Mouse (Mus musculus): ENCODE results near the gene Hist2h3b. TPM values are rescaled to one million over a fixed set of nuclear protein-coding genes. Genes with fewer than 3 reads are reported as not detected.
A peak's percentile ranks its signal among the peaks of the same experiment; 100 is the strongest.

Gene Hist2h3b
- polyA plus RNA-seq, 1 experiment: 8.1 TPM

DNA sequence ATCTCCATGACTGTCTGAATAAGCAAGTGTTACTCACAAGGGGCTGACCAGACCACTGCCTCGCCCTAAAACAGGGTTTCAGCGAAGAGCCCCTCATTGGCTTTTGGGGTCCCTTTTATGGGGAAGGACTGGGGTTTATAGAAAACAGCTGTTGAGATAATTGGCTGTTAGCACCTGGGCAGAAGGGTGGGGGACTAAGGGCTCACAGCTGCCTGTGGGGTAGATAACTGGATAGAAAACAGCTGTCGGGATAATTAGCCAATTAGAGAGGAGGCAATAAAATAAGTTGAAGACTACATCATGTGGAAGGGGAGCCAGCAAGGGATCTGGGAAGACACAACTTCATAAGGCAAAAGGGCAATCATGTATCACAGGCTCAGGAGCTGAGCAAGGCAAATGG is 17.6 kb upstream of the Hist2h3b start:
- Histone ChIP-seq H3K27ac (ENCODE audit: insufficient read depth, low read length) (no peak overlapping the region), H3K4me1 (ENCODE audit: control insufficient read depth, insufficient read depth, low read length) (no peaks in the 10 kb centered on the region), H3K4me3 (replicated peaks; ENCODE audit: insufficient read depth, low read depth, low read length) (no peak overlapping the region), H3K27me3 (ENCODE audit: control insufficient read depth, insufficient read depth, low read length) (no peaks in the 10 kb centered on the region)
- DNase-seq: no peak
- TF ChIP-seq CTCF (IDR thresholded peaks at IDR 0.05; ENCODE audit: borderline replicate concordance, insufficient read depth, low read depth, low read length) (no peak), POLR2A (IDR thresholded peaks at IDR 0.05; ENCODE audit: borderline replicate concordance, insufficient read depth, low read length) (no peak)
- WGBS: 87% methylated on average over 3 of the region's 3 CpGs

DNA sequence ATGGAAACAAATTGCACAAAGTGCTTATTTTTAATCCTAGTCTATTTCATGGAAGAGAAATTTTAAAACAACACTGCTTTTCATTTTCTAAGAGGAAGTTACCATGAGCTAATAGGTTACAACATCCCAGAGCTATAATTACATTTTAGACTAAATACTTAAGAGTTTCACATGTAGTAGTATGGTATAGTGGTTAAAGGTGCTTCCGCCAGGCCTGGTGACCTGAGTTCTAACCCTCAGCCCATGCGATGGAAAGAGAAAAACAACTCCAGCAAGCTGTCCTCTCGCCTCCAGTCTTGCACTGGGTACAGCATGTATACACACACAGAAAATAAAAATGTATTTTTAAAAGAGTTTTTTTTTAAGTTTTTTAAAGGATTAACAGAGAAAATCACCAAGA is 16.7 kb upstream of the Hist2h3b start:
- WGBS: 96% methylated on average over 3 of the region's 3 CpGs
- no peak for DNase-seq
- TF ChIP-seq CTCF (IDR thresholded peaks at IDR 0.05; ENCODE audit: borderline replicate concordance, insufficient read depth, low read depth, low read length) (no peak), POLR2A (IDR thresholded peaks at IDR 0.05; ENCODE audit: borderline replicate concordance, insufficient read depth, low read length) (no peak)
- no peak overlapping the region for H3K4me3 ChIP-seq (replicated peaks; ENCODE audit: insufficient read depth, low read depth, low read length)
- H3K4me1 ChIP-seq (ENCODE audit: control insufficient read depth, insufficient read depth, low read length): no peaks in the 10 kb centered on the region
- no peak overlapping the region for H3K27ac ChIP-seq (ENCODE audit: insufficient read depth, low read length)
- H3K27me3 ChIP-seq (ENCODE audit: control insufficient read depth, insufficient read depth, low read length): no peaks in the 10 kb centered on the region

DNA sequence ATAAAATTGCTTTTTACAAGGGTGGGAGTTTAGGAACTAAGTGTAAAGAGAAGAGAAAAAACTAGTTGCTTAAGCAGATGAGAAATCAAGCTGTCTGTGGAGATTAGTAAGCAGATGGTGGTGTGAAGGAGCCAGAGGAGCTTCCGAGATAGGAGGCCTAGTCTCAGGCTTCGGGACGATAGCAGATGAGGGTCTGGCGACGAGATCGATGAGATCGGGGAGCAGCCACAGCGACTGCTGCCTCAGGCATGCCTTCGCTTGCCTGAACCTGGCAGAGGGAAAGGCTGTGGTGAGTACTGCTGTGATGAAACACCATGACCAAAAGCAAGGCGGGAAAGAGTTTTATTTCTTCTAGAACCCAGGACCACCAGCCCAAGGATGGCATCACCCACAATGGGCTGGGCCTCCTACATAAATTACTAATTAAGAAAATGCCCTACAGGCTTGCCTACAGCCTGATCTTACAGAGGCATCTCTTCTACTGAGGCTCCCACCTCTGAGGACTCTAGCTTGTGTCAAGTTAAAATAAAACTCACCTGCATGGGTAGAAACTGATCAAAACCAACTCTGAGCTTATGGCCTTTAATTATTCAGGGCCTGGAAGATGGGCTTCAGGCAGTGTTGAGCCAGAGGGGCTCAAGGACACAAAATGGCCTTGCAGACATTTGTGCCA is 13.6 kb upstream of the Hist2h3b start:
- Histone ChIP-seq H3K27me3 (ENCODE audit: control insufficient read depth, insufficient read depth, low read length) (no peaks in the 10 kb centered on the region), H3K4me1 (ENCODE audit: control insufficient read depth, insufficient read depth, low read length) (no peaks in the 10 kb centered on the region), H3K4me3 (replicated peaks; ENCODE audit: insufficient read depth, low read depth, low read length) (no peak overlapping the region), H3K27ac (ENCODE audit: insufficient read depth, low read length) (no peak overlapping the region)
- WGBS: 29% methylated on average over 10 of the region's 10 CpGs
- TF ChIP-seq POLR2A (IDR thresholded peaks at IDR 0.05; ENCODE audit: borderline replicate concordance, insufficient read depth, low read length) (no peak), CTCF (IDR thresholded peaks at IDR 0.05; ENCODE audit: borderline replicate concordance, insufficient read depth, low read depth, low read length) (no peak)
- DNase-seq: no peak

DNA sequence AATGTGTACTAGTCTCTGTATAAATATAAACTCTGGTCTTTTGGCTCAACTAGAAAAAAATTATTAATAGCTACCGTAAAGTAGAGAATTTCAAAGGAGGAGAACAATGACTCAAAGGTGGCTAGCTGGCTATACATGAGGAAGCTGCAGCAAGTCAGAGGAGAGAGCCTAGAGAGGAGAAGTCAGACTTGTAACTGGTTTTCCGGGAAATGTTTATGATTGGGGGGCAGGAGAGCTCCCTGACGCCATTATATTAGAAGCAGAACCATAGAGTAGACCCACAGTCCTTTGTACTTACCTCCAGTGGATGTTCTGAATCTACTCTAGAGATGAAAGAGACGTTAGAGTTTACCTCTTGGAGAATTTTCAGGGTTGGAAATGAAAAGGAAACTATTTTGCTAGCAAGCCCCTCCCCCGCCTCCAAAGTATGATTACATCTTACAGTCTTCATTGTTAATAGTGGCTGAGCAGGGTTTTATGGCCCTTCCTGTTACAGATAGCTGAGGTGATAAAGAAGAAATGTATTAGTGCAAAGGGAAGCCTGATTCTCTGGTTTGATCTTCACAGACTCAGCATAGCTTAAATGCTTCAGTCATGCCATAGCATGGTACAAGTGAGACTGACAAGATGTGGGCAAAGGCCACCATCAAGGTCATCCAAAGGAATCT is 12.4 kb upstream of the Hist2h3b start:
- no peak for DNase-seq
- Histone ChIP-seq H3K27ac (ENCODE audit: insufficient read depth, low read length) (no peak overlapping the region), H3K4me3 (replicated peaks; ENCODE audit: insufficient read depth, low read depth, low read length) (no peak overlapping the region), H3K4me1 (ENCODE audit: control insufficient read depth, insufficient read depth, low read length) (no peaks in the 10 kb centered on the region; the same call in 1 of the 2 replicates), H3K27me3 (ENCODE audit: control insufficient read depth, insufficient read depth, low read length) (no peaks in the 10 kb centered on the region)
- 86% methylated on average over 5 of the region's 5 CpGs for WGBS
- TF ChIP-seq POLR2A (IDR thresholded peaks at IDR 0.05; ENCODE audit: borderline replicate concordance, insufficient read depth, low read length) (no peak), CTCF (IDR thresholded peaks at IDR 0.05; ENCODE audit: borderline replicate concordance, insufficient read depth, low read depth, low read length) (no peak)

DNA sequence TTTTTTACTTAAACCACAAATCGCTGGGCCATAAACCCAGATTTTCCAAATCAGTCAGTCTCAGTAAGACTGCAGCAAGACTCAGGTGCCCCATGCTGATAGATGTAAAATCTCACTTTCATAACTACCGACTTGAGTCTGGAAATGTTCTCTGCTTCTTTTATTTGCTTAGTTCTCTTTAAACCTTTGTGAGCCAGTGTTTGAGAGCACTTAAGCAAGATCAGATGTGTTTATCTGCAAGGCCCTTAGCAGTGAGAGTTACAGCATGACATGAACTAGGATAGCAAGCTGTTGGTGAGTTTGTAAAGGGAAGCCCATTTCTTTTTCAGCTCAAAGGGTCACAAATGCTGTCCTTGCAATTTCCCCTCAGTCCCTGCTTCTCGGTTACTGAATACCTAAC is 11.3 kb upstream of the Hist2h3b start:
- 91% methylated on average over 3 of the region's 3 CpGs for WGBS
- no peak overlapping the region for H3K4me3 ChIP-seq (replicated peaks; ENCODE audit: insufficient read depth, low read depth, low read length)
- no peaks in the 10 kb centered on the region for H3K27me3 ChIP-seq (ENCODE audit: control insufficient read depth, insufficient read depth, low read length)
- TF ChIP-seq POLR2A (IDR thresholded peaks at IDR 0.05; ENCODE audit: borderline replicate concordance, insufficient read depth, low read length) (no peak), CTCF (IDR thresholded peaks at IDR 0.05; ENCODE audit: borderline replicate concordance, insufficient read depth, low read depth, low read length) (no peak)
- no peak for DNase-seq
- no peak overlapping the region for H3K27ac ChIP-seq (ENCODE audit: insufficient read depth, low read length)
- H3K4me1 ChIP-seq (ENCODE audit: control insufficient read depth, insufficient read depth, low read length): no peaks in the 10 kb centered on the region; the same call in 1 of the 2 replicates

DNA sequence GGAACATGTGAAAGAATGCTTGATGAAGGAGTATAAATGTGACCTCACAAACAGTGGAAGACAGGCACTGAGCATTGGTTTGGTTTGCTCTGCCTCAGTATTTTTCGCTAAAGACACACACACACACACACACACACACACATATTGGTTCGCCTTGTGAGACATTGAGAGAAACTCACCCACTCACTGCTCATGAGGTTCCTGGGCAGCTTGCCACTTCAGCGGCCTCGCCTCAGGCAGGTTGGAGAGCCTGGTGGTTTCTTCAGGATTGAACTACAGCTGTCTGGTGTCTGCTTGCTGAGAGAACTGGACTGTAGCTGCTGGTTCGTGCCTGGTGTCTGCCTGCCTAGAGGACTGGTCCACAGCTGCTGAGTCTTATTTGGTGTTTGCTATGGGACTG is 8.2 kb upstream of the Hist2h3b start:
- WGBS: 75% methylated on average over 5 of the region's 5 CpGs
- H3K4me3 ChIP-seq (replicated peaks; ENCODE audit: insufficient read depth, low read depth, low read length): no peak overlapping the region
- no peak overlapping the region for H3K27ac ChIP-seq (ENCODE audit: insufficient read depth, low read length)
- H3K4me1 ChIP-seq (ENCODE audit: control insufficient read depth, insufficient read depth, low read length): peaks cover 3% of the 10 kb centered on the region; the same call in 1 of the 2 replicates
- no peaks in the 10 kb centered on the region for H3K27me3 ChIP-seq (ENCODE audit: control insufficient read depth, insufficient read depth, low read length)
- no peak for DNase-seq
- TF ChIP-seq POLR2A (IDR thresholded peaks at IDR 0.05; ENCODE audit: borderline replicate concordance, insufficient read depth, low read length) (no peak), CTCF (IDR thresholded peaks at IDR 0.05; ENCODE audit: borderline replicate concordance, insufficient read depth, low read depth, low read length) (no peak)

DNA sequence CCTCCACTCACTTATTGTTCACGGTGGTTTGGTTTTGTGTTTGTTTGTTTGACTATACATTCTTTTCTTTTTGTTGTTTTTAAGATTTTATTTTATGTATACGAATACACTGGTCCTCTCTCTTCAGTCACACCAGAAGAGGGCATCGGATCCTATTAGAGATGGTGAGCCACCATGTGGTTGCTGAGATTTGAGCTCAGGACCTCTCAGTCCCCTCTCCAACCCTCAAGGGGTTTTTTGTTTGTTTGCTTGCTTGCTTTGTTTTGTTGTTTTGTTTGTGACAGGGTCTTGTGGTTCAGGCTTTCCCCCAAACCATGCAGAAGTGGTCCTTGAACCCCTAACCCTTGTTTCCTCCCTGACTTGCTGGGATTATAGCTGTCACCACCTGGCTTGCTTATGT is 6.8 kb upstream of the Hist2h3b start:
- H3K27ac ChIP-seq (ENCODE audit: insufficient read depth, low read length): peak overlapping the region; percentile 75
- peak in 1 of 2 experiments; percentile 23 for DNase-seq
- 32% methylated on average over 3 of the region's 3 CpGs for WGBS
- TF ChIP-seq CTCF (IDR thresholded peaks at IDR 0.05; ENCODE audit: borderline replicate concordance, insufficient read depth, low read depth, low read length) (no peak), POLR2A (IDR thresholded peaks at IDR 0.05; ENCODE audit: borderline replicate concordance, insufficient read depth, low read length) (no peak)
- H3K27me3 ChIP-seq (ENCODE audit: control insufficient read depth, insufficient read depth, low read length): no peaks in the 10 kb centered on the region
- H3K4me1 ChIP-seq (ENCODE audit: control insufficient read depth, insufficient read depth, low read length): peaks cover 3% of the 10 kb centered on the region; the same call in 1 of the 2 replicates
- peak overlapping the region; percentile 72 for H3K4me3 ChIP-seq (replicated peaks; ENCODE audit: insufficient read depth, low read depth, low read length)

Data from cerebellum, adult 2 months (tissue).